Mouse (Mus musculus): ENCODE data around the gene Zfp639. TPM values are rescaled to one million over a fixed set of nuclear protein-coding genes. Genes with fewer than 3 reads are reported as not detected.

Gene Zfp639
- polyA plus RNA-seq, 1 experiment from 2014 or later = 52.1 TPM

GRCm38 (mm10) chr3:32483035-32483434 is 27.0 kb upstream of the Zfp639 start:
- Histone ChIP-seq H3K4me3 (ENCODE audit: low read depth, low read length) (no peak overlapping the region), H3K9ac (ENCODE audit: low read length) (no peak overlapping the region), H3K27ac (replicated peaks; ENCODE audit: low read depth, low read length) (no peak overlapping the region), H3K36me3 (ENCODE audit: control insufficient read depth, insufficient read depth, low read length) (no peaks in the 10 kb centered on the region), H3K9me3 (ENCODE audit: control insufficient read depth, low read length) (no peaks in the 10 kb centered on the region), H3K27me3 (ENCODE audit: control insufficient read depth, insufficient read depth, low read length) (no peaks in the 10 kb centered on the region), H3K4me1 (ENCODE audit: control insufficient read depth, insufficient read depth, low read length) (no peaks in the 10 kb centered on the region), H3K4me2 (ENCODE audit: low read depth, severe bottlenecking) (no peak overlapping the region)
- no peak for ATAC-seq (ENCODE audit: insufficient number of reproducible peaks, low FRiP score, low TSS enrichment, low read depth)
- no peak for DNase-seq (ENCODE audit: low spot score)
- 76% methylated on average over 3 of the region's 3 CpGs for WGBS

- ATAC-seq (ENCODE audit: insufficient number of reproducible peaks, low FRiP score, low TSS enrichment, low read depth) = no peak
- WGBS = 88% methylated on average over 4 of the region's 4 CpGs
These were observed 23.5 kb upstream of the Zfp639 start for GRCm38 (mm10) chr3:32486543-32486942.

DNA sequence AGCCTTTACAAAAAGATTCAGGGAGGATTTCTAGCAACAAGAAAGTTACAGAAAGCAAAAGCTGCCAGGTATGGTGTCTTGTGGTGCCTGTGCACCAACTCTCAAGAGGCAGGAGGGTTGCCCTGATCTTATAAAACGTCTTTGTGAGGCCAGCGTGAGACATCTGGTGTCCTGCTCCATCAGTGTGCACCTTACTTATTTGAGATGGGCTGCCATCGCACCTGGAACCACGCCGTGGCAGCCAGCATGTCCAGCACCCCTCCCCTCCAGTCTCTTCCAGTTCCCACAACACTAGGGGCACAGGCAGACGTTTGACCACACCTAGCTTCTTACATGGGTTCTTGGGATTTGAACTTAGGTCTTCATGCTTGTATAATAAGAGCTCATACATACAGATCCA is 21.9 kb upstream of the Zfp639 start:
- Histone ChIP-seq H3K27me3 (ENCODE audit: control insufficient read depth, insufficient read depth, low read length) (no peaks in the 10 kb centered on the region), H3K9me3 (ENCODE audit: control insufficient read depth, low read length) (no peaks in the 10 kb centered on the region), H3K4me3 (ENCODE audit: low read depth, low read length) (no peak overlapping the region), H3K9ac (ENCODE audit: low read length) (no peak overlapping the region), H3K4me2 (ENCODE audit: low read depth, severe bottlenecking) (no peak overlapping the region), H3K27ac (replicated peaks; ENCODE audit: low read depth, low read length) (no peak overlapping the region), H3K4me1 (ENCODE audit: control insufficient read depth, insufficient read depth, low read length) (no peaks in the 10 kb centered on the region), H3K36me3 (ENCODE audit: control insufficient read depth, insufficient read depth, low read length) (no peaks in the 10 kb centered on the region)
- WGBS = 82% methylated on average over 6 of the region's 6 CpGs
- DNase-seq (ENCODE audit: low spot score) (no peak), ATAC-seq (ENCODE audit: insufficient number of reproducible peaks, low FRiP score, low TSS enrichment, low read depth) (no peak)

More at GRCm38 (mm10) chr3:32486543-32486942, 23.5 kb upstream of the Zfp639 start:
- no peak overlapping the region for H3K9ac ChIP-seq (ENCODE audit: low read length)
- no peaks in the 10 kb centered on the region for H3K27me3 ChIP-seq (ENCODE audit: control insufficient read depth, insufficient read depth, low read length)
- no peaks in the 10 kb centered on the region for H3K4me1 ChIP-seq (ENCODE audit: control insufficient read depth, insufficient read depth, low read length)
- DNase-seq (ENCODE audit: low spot score) = no peak
- no peaks in the 10 kb centered on the region for H3K9me3 ChIP-seq (ENCODE audit: control insufficient read depth, low read length)
- H3K36me3 ChIP-seq (ENCODE audit: control insufficient read depth, insufficient read depth, low read length) = no peaks in the 10 kb centered on the region
- no peak overlapping the region for H3K4me3 ChIP-seq (ENCODE audit: low read depth, low read length)
- H3K4me2 ChIP-seq (ENCODE audit: low read depth, severe bottlenecking) = no peak overlapping the region
- no peak overlapping the region for H3K27ac ChIP-seq (replicated peaks; ENCODE audit: low read depth, low read length)

GRCm38 (mm10) chr3:32490076-32490927 is 19.8 kb upstream of the Zfp639 start:
- H3K4me3 ChIP-seq (ENCODE audit: low read depth, low read length) = no peak overlapping the region
- 66% methylated on average over 15 of the region's 15 CpGs for WGBS
- no peak for DNase-seq (ENCODE audit: low spot score)

DNA sequence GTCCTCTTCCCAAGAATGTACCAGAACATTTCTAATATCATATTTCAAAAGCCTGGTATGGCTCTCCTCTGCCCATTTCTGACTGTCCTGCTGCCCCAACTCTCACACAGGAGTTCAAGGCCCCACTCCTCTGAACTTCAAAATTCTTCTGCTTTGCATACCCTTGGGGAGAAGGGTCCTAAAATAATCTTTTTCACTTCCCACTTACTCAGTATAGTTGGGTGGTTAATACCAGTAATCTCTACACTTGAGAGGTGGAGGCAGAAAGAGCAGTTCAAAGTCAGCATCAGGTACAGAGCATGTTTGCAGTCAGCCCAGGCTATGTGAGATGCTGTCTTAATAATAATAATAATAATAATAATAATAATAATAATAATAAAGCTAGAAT is 19.1 kb upstream of the Zfp639 start:
- Histone ChIP-seq H3K9ac (ENCODE audit: low read length) (no peak overlapping the region), H3K4me3 (ENCODE audit: low read depth, low read length) (no peak overlapping the region), H3K27me3 (ENCODE audit: control insufficient read depth, insufficient read depth, low read length) (no peaks in the 10 kb centered on the region), H3K9me3 (ENCODE audit: control insufficient read depth, low read length) (no peaks in the 10 kb centered on the region), H3K4me1 (ENCODE audit: control insufficient read depth, insufficient read depth, low read length) (0 out of 2 replicates have a peak, but pooled peaks cover 4% of the 10 kb centered on the region), H3K27ac (replicated peaks; ENCODE audit: low read depth, low read length) (no peak overlapping the region), H3K4me2 (ENCODE audit: low read depth, severe bottlenecking) (no peak overlapping the region), H3K36me3 (ENCODE audit: control insufficient read depth, insufficient read depth, low read length) (no peaks in the 10 kb centered on the region)
- ATAC-seq (ENCODE audit: insufficient number of reproducible peaks, low FRiP score, low TSS enrichment, low read depth) = no peak
- no peak for DNase-seq (ENCODE audit: low spot score)

More at GRCm38 (mm10) chr3:32490076-32490927, 19.8 kb upstream of the Zfp639 start:
- no peaks in the 10 kb centered on the region for H3K27me3 ChIP-seq (ENCODE audit: control insufficient read depth, insufficient read depth, low read length)
- H3K4me1 ChIP-seq (ENCODE audit: control insufficient read depth, insufficient read depth, low read length) = 0 out of 2 replicates have a peak, but pooled peaks cover 2% of the 10 kb centered on the region
- H3K27ac ChIP-seq (replicated peaks; ENCODE audit: low read depth, low read length) = no peak overlapping the region
- no peaks in the 10 kb centered on the region for H3K9me3 ChIP-seq (ENCODE audit: control insufficient read depth, low read length)
- H3K9ac ChIP-seq (ENCODE audit: low read length) = no peak overlapping the region
- H3K36me3 ChIP-seq (ENCODE audit: control insufficient read depth, insufficient read depth, low read length) = no peaks in the 10 kb centered on the region
- no peak for ATAC-seq (ENCODE audit: insufficient number of reproducible peaks, low FRiP score, low TSS enrichment, low read depth)
- no peak overlapping the region for H3K4me2 ChIP-seq (ENCODE audit: low read depth, severe bottlenecking)

- Histone ChIP-seq H3K9me3 (ENCODE audit: control insufficient read depth, low read length) (no peaks in the 10 kb centered on the region), H3K27me3 (ENCODE audit: control insufficient read depth, insufficient read depth, low read length) (no peaks in the 10 kb centered on the region), H3K36me3 (ENCODE audit: control insufficient read depth, insufficient read depth, low read length) (no peaks in the 10 kb centered on the region), H3K4me3 (ENCODE audit: low read depth, low read length) (no peak within 1 kb of the TSS), H3K27ac (replicated peaks; ENCODE audit: low read depth, low read length) (no peak within 1 kb of the TSS), H3K4me1 (ENCODE audit: control insufficient read depth, insufficient read depth, low read length) (0 out of 2 replicates have a peak, but pooled peaks cover 4% of the 10 kb centered on the region), H3K4me2 (ENCODE audit: low read depth, severe bottlenecking) (no peak within 1 kb of the TSS), H3K9ac (ENCODE audit: low read length) (no peak within 1 kb of the TSS)
- WGBS = 78% methylated on average over 11 of the region's 11 CpGs
- DNase-seq (ENCODE audit: low spot score) = no peak
- ATAC-seq (ENCODE audit: insufficient number of reproducible peaks, low FRiP score, low TSS enrichment, low read depth) = no peak
These were observed 17.7 kb upstream of the Zfp639 start, which contains the start of gene Kcnmb3 for GRCm38 (mm10) chr3:32492097-32493090. Gene Kcnmb3 (minus strand): TSS chr3:32492231.

GRCm38 (mm10) chr3:32494387-32495087 is 15.5 kb upstream of the Zfp639 start:
- no peak overlapping the region for H3K4me2 ChIP-seq (ENCODE audit: low read depth, severe bottlenecking)
- H3K4me3 ChIP-seq (ENCODE audit: low read depth, low read length) = no peak overlapping the region
- DNase-seq (ENCODE audit: low spot score) (no peak), ATAC-seq (ENCODE audit: insufficient number of reproducible peaks, low FRiP score, low TSS enrichment, low read depth) (no peak)
- no peaks in the 10 kb centered on the region for H3K27me3 ChIP-seq (ENCODE audit: control insufficient read depth, insufficient read depth, low read length)
- no peaks in the 10 kb centered on the region for H3K36me3 ChIP-seq (ENCODE audit: control insufficient read depth, insufficient read depth, low read length)
- H3K9me3 ChIP-seq (ENCODE audit: control insufficient read depth, low read length) = no peaks in the 10 kb centered on the region
- WGBS = 76% methylated on average over 8 of the region's 8 CpGs
- no peak overlapping the region for H3K9ac ChIP-seq (ENCODE audit: low read length)
- no peak overlapping the region for H3K27ac ChIP-seq (replicated peaks; ENCODE audit: low read depth, low read length)
- H3K4me1 ChIP-seq (ENCODE audit: control insufficient read depth, insufficient read depth, low read length) = 0 out of 2 replicates have a peak, but pooled peaks cover 4% of the 10 kb centered on the region
